ENCODE assay signal across 10 mouse cellular contexts in genomic region chr3:135585482-135585881, GRCm38 (mm10).
DNase-seq lines count a peak whose midpoint lies in the region; ATAC-seq and TF ChIP-seq lines count a peak whose summit lies in the region.
"Had no signal": no experiment of that assay in that cellular context is flagged by ENCODE, and none has a peak within 500 bp of the region (broad histone marks: within the 10 kb centered on the region; RNA-seq: fewer than 3 reads in every experiment).

No protein-coding gene starts in this region.

- no peak overlapping the region for H3K4me3 ChIP-seq in lung, embryonic 14.5 days (ENCODE audit: low read depth, low read length)
- H3K4me3 ChIP-seq in heart, embryonic 15.5 days: no peak overlapping the region

- 54% methylated on average over 6 of the region's 6 CpGs for WGBS in lung, embryonic 14.5 days
- WGBS in heart, embryonic 15.5 days: 26% methylated on average over 6 of the region's 6 CpGs

- H3K36me3 ChIP-seq in lung, embryonic 14.5 days (ENCODE audit: insufficient read depth): peaks cover 59% of the 10 kb centered on the region
- H3K36me3 ChIP-seq in heart, embryonic 15.5 days: peaks cover 44% of the 10 kb centered on the region

- DNase-seq in CD4-positive, CD25-positive, alpha-beta regulatory T cell, adult 2 months (ENCODE audit: low read depth, low spot score): peak; percentile 7
- DNase-seq in lung, embryonic 14.5 days: no peak
- DNase-seq in lung, adult 18-20 months: no peak
- no peak for DNase-seq in gastrocnemius, postnatal 10 days
- DNase-seq in ovary, postnatal 14 days (ENCODE audit: low spot score): no peak
- DNase-seq: lung, postnatal 4 days; thymus, postnatal 36 days had no signal

- no peaks in the 10 kb centered on the region for H3K4me1 ChIP-seq in lung, embryonic 14.5 days (ENCODE audit: insufficient read depth)
- H3K4me1 ChIP-seq in heart, embryonic 15.5 days (replicated peaks): peaks cover 23% of the 10 kb centered on the region

- H3K9ac ChIP-seq in lung, embryonic 14.5 days: no peak overlapping the region
- H3K9ac ChIP-seq in heart, embryonic 15.5 days: peak overlapping the region; percentile 12

- H3K9me3 ChIP-seq in lung, embryonic 14.5 days (ENCODE audit: low read depth, low read length): no peaks in the 10 kb centered on the region
- no peaks in the 10 kb centered on the region for H3K9me3 ChIP-seq in heart, embryonic 15.5 days (replicated peaks)

- H3K27me3 ChIP-seq in lung, embryonic 14.5 days (ENCODE audit: insufficient read depth, low read length): no peaks in the 10 kb centered on the region
- no peaks in the 10 kb centered on the region for H3K27me3 ChIP-seq in heart, embryonic 15.5 days

- H3K4me2 ChIP-seq in lung, embryonic 14.5 days: no peak overlapping the region
- H3K4me2 ChIP-seq in heart, embryonic 15.5 days: peak overlapping the region; percentile 33

- no peak for ATAC-seq in CD4-positive, CD25-positive, alpha-beta regulatory T cell, adult 4 months
- ATAC-seq in lung, embryonic 14.5 days (ENCODE audit: insufficient read depth): peak; percentile 64
- ATAC-seq in heart, embryonic 15.5 days (replicated peaks; ENCODE audit: insufficient number of reproducible peaks, insufficient read depth, low FRiP score, low read depth): peak; percentile 92
- ATAC-seq in monocyte, adult 5-6 weeks (replicated peaks; ENCODE audit: insufficient number of reproducible peaks, low FRiP score, low TSS enrichment, poor library complexity, severe bottlenecking): peak; percentile 29; the same call in 1 of the 2 replicates

- TF ChIP-seq CTCF in lung, embryonic 14.5 days (IDR thresholded peaks at IDR 0.05; ENCODE audit: low read depth): no peak

- H3K27ac ChIP-seq in lung, embryonic 14.5 days (ENCODE audit: low read depth): no peak overlapping the region
- H3K27ac ChIP-seq in heart, embryonic 15.5 days: peak overlapping the region; percentile 77
